25 mouse cellular contexts compared by ENCODE assay signal in the genomic region with DNA sequence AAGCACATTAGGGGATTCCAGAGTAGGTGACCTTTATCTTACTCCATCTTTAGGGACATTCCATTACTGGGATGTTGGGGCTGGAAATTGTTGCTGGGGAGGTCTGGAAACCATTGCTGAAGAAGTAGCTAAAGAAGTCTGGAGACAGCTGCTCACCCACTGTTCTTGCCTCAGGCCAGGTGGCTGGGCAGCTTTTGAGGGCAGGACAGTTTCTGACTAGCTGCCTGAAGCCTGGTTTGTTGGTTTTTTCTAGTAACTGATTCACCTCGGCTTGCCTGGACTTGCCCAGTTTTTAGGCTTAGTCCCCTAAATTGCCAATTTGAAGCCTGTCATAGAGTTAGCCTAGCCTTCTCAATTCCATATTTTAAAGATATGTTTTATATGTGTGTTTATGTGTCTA.
"Had no signal": no experiment of that assay in that cellular context is flagged by ENCODE, and none has a peak within 500 bp of the region (broad histone marks: within the 10 kb centered on the region; RNA-seq: fewer than 3 reads in every experiment).

No protein-coding gene starts in this region.

- ATAC-seq: hindbrain, postnatal 0 days; intestine, embryonic 16.5 days; liver, embryonic 12.5 days had no signal

- H3K4me3 ChIP-seq: heart, adult 2 months; heart, embryonic 12.5 days; hindbrain, embryonic 10.5 days; hindbrain, embryonic 13.5 days; hindbrain, embryonic 15.5 days; kidney, embryonic 15.5 days; limb, embryonic 13.5 days; limb, embryonic 15.5 days; liver, embryonic 12.5 days had no signal

- DNase-seq: gastrocnemius, postnatal 10 days; gastrocnemius, postnatal 25 days; heart, adult 2 months; heart, postnatal 10 days; heart, postnatal 36 days; kidney, adult 11 months; kidney, adult 2 months; kidney, adult 9 months; kidney, postnatal 14 days; kidney, postnatal 36 days; layer of hippocampus, adult 9-11 months; layer of hippocampus, postnatal 36 days; left cerebral cortex, postnatal 4 days had no signal

- H3K9ac ChIP-seq: heart, embryonic 12.5 days; hindbrain, embryonic 13.5 days; hindbrain, embryonic 15.5 days; kidney, embryonic 15.5 days; limb, embryonic 13.5 days; limb, embryonic 15.5 days; liver, embryonic 12.5 days; liver, embryonic 14.5 days had no signal

- H3K27ac ChIP-seq: heart, adult 2 months; hindbrain, embryonic 10.5 days; hindbrain, embryonic 13.5 days; hindbrain, embryonic 15.5 days; hindbrain, postnatal 0 days; kidney, embryonic 15.5 days; kidney, postnatal 0 days; limb, embryonic 13.5 days; limb, embryonic 15.5 days; liver, embryonic 12.5 days; liver, embryonic 14.5 days had no signal

- H3K27me3 ChIP-seq: heart, embryonic 12.5 days; hindbrain, embryonic 13.5 days; hindbrain, embryonic 15.5 days; kidney, embryonic 15.5 days; limb, embryonic 13.5 days; limb, embryonic 15.5 days had no signal

- H3K4me2 ChIP-seq: heart, embryonic 12.5 days; hindbrain, embryonic 13.5 days; hindbrain, embryonic 15.5 days; kidney, embryonic 15.5 days; limb, embryonic 13.5 days; limb, embryonic 15.5 days; liver, embryonic 12.5 days had no signal

- H3K9me3 ChIP-seq: heart, embryonic 12.5 days; hindbrain, embryonic 10.5 days; hindbrain, embryonic 13.5 days; hindbrain, embryonic 15.5 days; kidney, embryonic 15.5 days; limb, embryonic 13.5 days; limb, embryonic 15.5 days; liver, embryonic 12.5 days had no signal

- H3K4me1 ChIP-seq: hindbrain, embryonic 10.5 days; hindbrain, embryonic 13.5 days; hindbrain, embryonic 15.5 days; limb, embryonic 13.5 days; limb, embryonic 15.5 days; liver, embryonic 12.5 days had no signal

- H3K36me3 ChIP-seq: heart, embryonic 12.5 days; hindbrain, embryonic 10.5 days; hindbrain, embryonic 13.5 days; hindbrain, embryonic 15.5 days; kidney, embryonic 15.5 days; limb, embryonic 13.5 days; limb, embryonic 15.5 days; liver, embryonic 12.5 days had no signal
